Mouse (Mus musculus) liver, embryonic 16.5 days (tissue): ENCODE measurements around the gene Nubpl. TPM values are rescaled to one million over a fixed set of nuclear protein-coding genes. Genes with fewer than 3 reads are reported as not detected.

Experiments used
- ATAC-seq: fragments of 200-750 bp; cut with Nextera tagmentation; 2 replicates; pipeline ENCODE4 v1.8.0; 2017; ENCODE audit warnings: low read depth, mild to moderate bottlenecking, moderate number of reproducible peaks, moderate library complexity
- H3K27ac ChIP-seq: fragments of 300-500 bp; sonication (generic); 2 replicates; pipeline ENCODE4 v1.5.1; 2014; ENCODE audit warnings: mild to moderate bottlenecking, low read length
- H3K27me3 ChIP-seq: fragments of 300-500 bp; sonication (generic); 2 replicates; pipeline ENCODE4 v1.6.1; 2014; ENCODE audit warnings: low read depth, low read length, mixed read lengths; ENCODE audit not compliant: control insufficient read depth, insufficient read depth
- H3K36me3 ChIP-seq: fragments of 300-500 bp; sonication (generic); 2 replicates; pipeline ENCODE4 v1.6.1; 2014; ENCODE audit warnings: mild to moderate bottlenecking; ENCODE audit not compliant: control insufficient read depth, insufficient read depth
- H3K4me1 ChIP-seq: fragments of 300-500 bp; sonication (generic); 2 replicates; pipeline ENCODE4 v1.6.1; 2014; ENCODE audit warnings: low read depth, low read length, mixed read lengths; ENCODE audit not compliant: control insufficient read depth
- H3K4me2 ChIP-seq: fragments of 300-500 bp; sonication (generic); 2 replicates; pipeline ENCODE4 v1.6.1; 2014; ENCODE audit warnings: low read depth, low read length, mixed read lengths
- H3K4me3 ChIP-seq: fragments of 300-500 bp; sonication (generic); 2 replicates; pipeline ENCODE4 v1.5.1; 2014; ENCODE audit warnings: low read depth, mild to moderate bottlenecking, low read length
- H3K9ac ChIP-seq: fragments of 300-500 bp; sonication (generic); 2 replicates; pipeline ENCODE4 v1.6.1; 2014; ENCODE audit warnings: low read depth, low read length
- H3K9me3 ChIP-seq: fragments of 300-500 bp; sonication (generic); replicated peaks from 2 replicates; pipeline ENCODE4 v1.6.1; 2016; ENCODE audit warnings: low read length; ENCODE audit not compliant: control insufficient read depth
- WGBS: fragments of 180-500 bp; shearing (Covaris S2); extraction: QIAGEN DNeasy Blood & Tissue Kit; methylation state at CpG from one replicate; pipeline ENCODE4 v1.1.7; 2014; ENCODE audit not compliant: insufficient replicate concordance; 5-methylcytosine and 5-hydroxymethylcytosine counted together
- polyA plus RNA-seq: library from polyadenylated mRNA; unstranded; fragments of >200 nt; fragmentation: Nextera tagmentation; extraction: Ambion mirVana; gene quantifications from 2 replicates; pipeline ENCODE4 v1.2.1, GENCODE M21; 2015

The Nubpl gene
- polyA plus RNA-seq, 1 experiment from 2014 or later: 3.5 TPM

- H3K4me1 ChIP-seq: peaks cover 3% of the 10 kb centered on the region; the same call in 1 of the 2 replicates
- no peaks in the 10 kb centered on the region for H3K9me3 ChIP-seq
- H3K9ac ChIP-seq: no peak overlapping the region
- H3K4me3 ChIP-seq: no peak overlapping the region
- 35% methylated on average over 2 of the region's 2 CpGs for WGBS
- H3K36me3 ChIP-seq: no peaks in the 10 kb centered on the region
- no peak overlapping the region for H3K4me2 ChIP-seq
- no peaks in the 10 kb centered on the region for H3K27me3 ChIP-seq
- H3K27ac ChIP-seq: no peak overlapping the region
- ATAC-seq: no peak
Observed at GRCm38 (mm10) chr12:52146639-52147038, 49.1 kb downstream of the Nubpl start.

GRCm38 (mm10) chr12:52149448-52149847, 51.9 kb downstream of the Nubpl start:
- Histone ChIP-seq H3K4me3 (no peak overlapping the region), H3K4me1 (peaks cover 3% of the 10 kb centered on the region; the same call in 1 of the 2 replicates), H3K4me2 (no peak overlapping the region), H3K9ac (no peak overlapping the region), H3K36me3 (no peaks in the 10 kb centered on the region), H3K27me3 (no peaks in the 10 kb centered on the region), H3K27ac (no peak overlapping the region), H3K9me3 (no peaks in the 10 kb centered on the region)
- no peak for ATAC-seq
- 54% methylated on average over 3 of the region's 3 CpGs for WGBS

GRCm38 (mm10) chr12:52152071-52152470, 54.5 kb downstream of the Nubpl start:
- Histone ChIP-seq H3K4me2 (no peak overlapping the region), H3K9me3 (no peaks in the 10 kb centered on the region), H3K36me3 (no peaks in the 10 kb centered on the region), H3K4me1 (no peaks in the 10 kb centered on the region), H3K27me3 (no peaks in the 10 kb centered on the region), H3K4me3 (no peak overlapping the region), H3K27ac (no peak overlapping the region), H3K9ac (no peak overlapping the region)
- ATAC-seq: no peak; the same call in 1 of the 2 replicates
- 78% methylated on average over 3 of the region's 3 CpGs for WGBS

GRCm38 (mm10) chr12:52154906-52155305, 57.4 kb downstream of the Nubpl start:
- Histone ChIP-seq H3K27me3 (no peaks in the 10 kb centered on the region), H3K4me2 (no peak overlapping the region), H3K27ac (no peak overlapping the region), H3K9me3 (no peaks in the 10 kb centered on the region), H3K4me1 (no peaks in the 10 kb centered on the region), H3K9ac (no peak overlapping the region), H3K4me3 (no peak overlapping the region), H3K36me3 (no peaks in the 10 kb centered on the region)
- ATAC-seq: no peak
- WGBS: 70% methylated on average over 4 of the region's 4 CpGs

GRCm38 (mm10) chr12:52164414-52164813, 66.9 kb downstream of the Nubpl start:
- Histone ChIP-seq H3K27me3 (no peaks in the 10 kb centered on the region), H3K9me3 (no peaks in the 10 kb centered on the region), H3K9ac (no peak overlapping the region), H3K27ac (no peak overlapping the region), H3K4me3 (no peak overlapping the region), H3K4me1 (no peaks in the 10 kb centered on the region), H3K36me3 (no peaks in the 10 kb centered on the region), H3K4me2 (no peak overlapping the region)
- ATAC-seq: no peak

- no peak for ATAC-seq
- H3K9me3 ChIP-seq: no peaks in the 10 kb centered on the region
- H3K4me1 ChIP-seq: no peaks in the 10 kb centered on the region
- H3K4me3 ChIP-seq: no peak overlapping the region
- H3K9ac ChIP-seq: no peak overlapping the region
- no peaks in the 10 kb centered on the region for H3K36me3 ChIP-seq
- H3K4me2 ChIP-seq: no peak overlapping the region
- no peaks in the 10 kb centered on the region for H3K27me3 ChIP-seq
- no peak overlapping the region for H3K27ac ChIP-seq
- 55% methylated on average over 1 of the region's 1 CpGs for WGBS
Observed at GRCm38 (mm10) chr12:52186205-52186793, 88.8 kb downstream of the Nubpl start.

GRCm38 (mm10) chr12:52186963-52187590, 89.5 kb downstream of the Nubpl start:
- H3K4me1 ChIP-seq: no peaks in the 10 kb centered on the region
- no peaks in the 10 kb centered on the region for H3K9me3 ChIP-seq
- no peaks in the 10 kb centered on the region for H3K36me3 ChIP-seq
- no peak overlapping the region for H3K27ac ChIP-seq
- 68% methylated on average over 5 of the region's 5 CpGs for WGBS
- no peak overlapping the region for H3K9ac ChIP-seq
- no peaks in the 10 kb centered on the region for H3K27me3 ChIP-seq
- ATAC-seq: no peak
- H3K4me3 ChIP-seq: no peak overlapping the region
- no peak overlapping the region for H3K4me2 ChIP-seq

GRCm38 (mm10) chr12:52198471-52198870, 100.9 kb downstream of the Nubpl start:
- no peaks in the 10 kb centered on the region for H3K27me3 ChIP-seq
- no peaks in the 10 kb centered on the region for H3K9me3 ChIP-seq
- H3K9ac ChIP-seq: no peak overlapping the region
- no peak for ATAC-seq
- no peak overlapping the region for H3K4me3 ChIP-seq
- WGBS: 61% methylated on average over 4 of the region's 4 CpGs
- H3K4me2 ChIP-seq: no peak overlapping the region
- H3K4me1 ChIP-seq: no peaks in the 10 kb centered on the region
- no peaks in the 10 kb centered on the region for H3K36me3 ChIP-seq
- H3K27ac ChIP-seq: no peak overlapping the region

GRCm38 (mm10) chr12:52209121-52209610, 111.6 kb downstream of the Nubpl start:
- no peak overlapping the region for H3K4me2 ChIP-seq
- no peaks in the 10 kb centered on the region for H3K4me1 ChIP-seq
- H3K27me3 ChIP-seq: no peaks in the 10 kb centered on the region
- no peak for ATAC-seq
- no peak overlapping the region for H3K27ac ChIP-seq
- no peak overlapping the region for H3K9ac ChIP-seq
- WGBS: 58% methylated on average over 3 of the region's 3 CpGs
- H3K36me3 ChIP-seq: no peaks in the 10 kb centered on the region
- no peaks in the 10 kb centered on the region for H3K9me3 ChIP-seq
- no peak overlapping the region for H3K4me3 ChIP-seq
